Mouse (Mus musculus): ENCODE measurements around the gene Nup93. TPM values are rescaled to one million over a fixed set of nuclear protein-coding genes. Genes with fewer than 3 reads are reported as not detected.

Gene Nup93
- polyA plus RNA-seq, 1 experiment = 58.7 TPM

- no peaks in the 10 kb centered on the region for H3K36me3 ChIP-seq (ENCODE audit: control insufficient read depth, insufficient read depth)
- peaks cover 7% of the 10 kb centered on the region for H3K79me3 ChIP-seq (ENCODE audit: low read depth)
- H3K4me3 ChIP-seq (ENCODE audit: insufficient read depth, poor library complexity, severe bottlenecking) = no peak overlapping the region
- H3K79me2 ChIP-seq (ENCODE audit: control insufficient read depth, insufficient read depth) = peaks cover 44% of the 10 kb centered on the region
- no peaks in the 10 kb centered on the region for H3K27me3 ChIP-seq (ENCODE audit: control insufficient read depth, insufficient read depth, insufficient read length)
- H3ac ChIP-seq (ENCODE audit: control insufficient read depth, insufficient read length, low read depth) = no peak overlapping the region
- TF ChIP-seq MYOD1 (IDR thresholded peaks at IDR 0.05; ENCODE audit: control insufficient read depth, insufficient read length, low read depth) = no peak
- no peak for TF ChIP-seq USF1 (IDR thresholded peaks at IDR 0.05; ENCODE audit: low read depth)
- TF ChIP-seq MAX (IDR thresholded peaks at IDR 0.05) = no peak
- TF ChIP-seq MYOG (IDR thresholded peaks at IDR 0.05; ENCODE audit: control insufficient read depth, extremely low read depth, insufficient read length) = no peak
- no peak for TF ChIP-seq CTCF (IDR thresholded peaks at IDR 0.05; ENCODE audit: control insufficient read depth, insufficient read depth, insufficient read length)
- TF ChIP-seq CEBPB (IDR thresholded peaks at IDR 0.05; ENCODE audit: low read depth) = no peak
- no peak for TF ChIP-seq FOSL1 (IDR thresholded peaks at IDR 0.05; ENCODE audit: insufficient read depth, low read length, poor library complexity, severe bottlenecking)
These were observed 54.1 kb downstream of the Nup93 start for GRCm38 (mm10) chr8:94268359-94268890.

DNA sequence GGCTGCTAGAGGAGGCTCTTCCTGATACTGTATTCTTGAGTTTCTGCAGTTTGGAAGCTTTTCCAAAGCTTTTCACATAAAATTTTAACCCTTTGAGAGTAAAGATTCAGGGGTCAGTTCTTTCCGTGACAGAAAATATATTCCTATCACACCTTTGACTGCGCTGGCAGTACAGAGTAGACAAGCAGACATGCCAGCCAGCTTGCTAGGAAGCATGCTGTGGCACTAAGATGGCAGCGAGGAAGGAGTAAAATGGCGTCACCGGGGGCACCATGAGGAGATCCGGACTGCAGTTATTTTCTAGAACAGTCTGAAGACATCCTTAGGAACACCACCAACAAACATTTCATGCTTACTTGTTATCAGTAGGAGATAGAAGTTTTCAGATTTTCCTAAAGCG is 55.9 kb downstream of the Nup93 start:
- Histone ChIP-seq H3K36me3 (ENCODE audit: control insufficient read depth, insufficient read depth) (no peaks in the 10 kb centered on the region), H3K79me3 (ENCODE audit: low read depth) (peaks cover 9% of the 10 kb centered on the region), H3K79me2 (ENCODE audit: control insufficient read depth, insufficient read depth) (peaks cover 33% of the 10 kb centered on the region), H3K4me3 (ENCODE audit: insufficient read depth, poor library complexity, severe bottlenecking) (no peak overlapping the region), H3ac (ENCODE audit: control insufficient read depth, insufficient read length, low read depth) (no peak overlapping the region), H3K27me3 (ENCODE audit: control insufficient read depth, insufficient read depth, insufficient read length) (no peaks in the 10 kb centered on the region)
- no peak for TF ChIP-seq CEBPB (IDR thresholded peaks at IDR 0.05; ENCODE audit: low read depth)
- TF ChIP-seq USF1 (IDR thresholded peaks at IDR 0.05; ENCODE audit: low read depth) = no peak
- no peak for TF ChIP-seq CTCF (IDR thresholded peaks at IDR 0.05; ENCODE audit: control insufficient read depth, insufficient read depth, insufficient read length)
- no peak for TF ChIP-seq MYOG (IDR thresholded peaks at IDR 0.05; ENCODE audit: control insufficient read depth, extremely low read depth, insufficient read length)
- TF ChIP-seq MYOD1 (IDR thresholded peaks at IDR 0.05; ENCODE audit: control insufficient read depth, insufficient read length, low read depth) = no peak
- no peak for TF ChIP-seq FOSL1 (IDR thresholded peaks at IDR 0.05; ENCODE audit: insufficient read depth, low read length, poor library complexity, severe bottlenecking)
- TF ChIP-seq MAX (IDR thresholded peaks at IDR 0.05) = no peak

- H3K4me3 ChIP-seq (ENCODE audit: insufficient read depth, poor library complexity, severe bottlenecking) = no peak overlapping the region
- H3K27me3 ChIP-seq (ENCODE audit: control insufficient read depth, insufficient read depth, insufficient read length) = no peaks in the 10 kb centered on the region
- H3K36me3 ChIP-seq (ENCODE audit: control insufficient read depth, insufficient read depth) = no peaks in the 10 kb centered on the region
- peaks cover 32% of the 10 kb centered on the region for H3K79me2 ChIP-seq (ENCODE audit: control insufficient read depth, insufficient read depth)
- TF ChIP-seq CEBPB (IDR thresholded peaks at IDR 0.05; ENCODE audit: low read depth) = no peak
- TF ChIP-seq FOSL1 (IDR thresholded peaks at IDR 0.05; ENCODE audit: insufficient read depth, low read length, poor library complexity, severe bottlenecking) = no peak
- no peak for TF ChIP-seq MYOD1 (IDR thresholded peaks at IDR 0.05; ENCODE audit: control insufficient read depth, insufficient read length, low read depth)
- no peak for TF ChIP-seq MYOG (IDR thresholded peaks at IDR 0.05; ENCODE audit: control insufficient read depth, extremely low read depth, insufficient read length)
- no peak for TF ChIP-seq USF1 (IDR thresholded peaks at IDR 0.05; ENCODE audit: low read depth)
- TF ChIP-seq CTCF (IDR thresholded peaks at IDR 0.05; ENCODE audit: control insufficient read depth, insufficient read depth, insufficient read length) = no peak
- no peak for TF ChIP-seq MAX (IDR thresholded peaks at IDR 0.05)
- no peak overlapping the region for H3ac ChIP-seq (ENCODE audit: control insufficient read depth, insufficient read length, low read depth)
- peaks cover 9% of the 10 kb centered on the region for H3K79me3 ChIP-seq (ENCODE audit: low read depth)
These were observed 56.7 kb downstream of the Nup93 start for GRCm38 (mm10) chr8:94271102-94271501.

DNA sequence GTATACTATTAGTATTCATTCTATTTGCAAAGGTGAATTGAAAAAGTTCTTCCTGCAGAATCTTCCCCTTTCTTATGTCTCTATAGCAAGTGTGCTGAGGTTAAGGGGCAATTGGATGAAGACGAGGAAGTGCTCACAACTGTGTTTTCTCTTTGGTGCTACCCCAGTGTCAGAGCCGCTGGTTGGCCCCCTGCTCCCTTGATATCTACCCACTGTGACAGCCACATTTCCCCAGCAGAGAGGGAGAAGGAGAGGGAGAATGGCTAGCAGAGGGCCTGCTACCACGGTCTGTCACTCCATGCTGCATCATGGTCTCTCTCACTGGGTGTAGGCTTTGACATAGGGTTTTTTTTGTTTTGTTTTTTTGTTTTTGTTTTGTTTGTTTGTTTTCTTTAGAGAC is 58.2 kb downstream of the Nup93 start:
- no peaks in the 10 kb centered on the region for H3K36me3 ChIP-seq (ENCODE audit: control insufficient read depth, insufficient read depth)
- H3K4me3 ChIP-seq (ENCODE audit: insufficient read depth, poor library complexity, severe bottlenecking) = no peak overlapping the region
- peaks cover 42% of the 10 kb centered on the region for H3K79me2 ChIP-seq (ENCODE audit: control insufficient read depth, insufficient read depth)
- TF ChIP-seq FOSL1 (IDR thresholded peaks at IDR 0.05; ENCODE audit: insufficient read depth, low read length, poor library complexity, severe bottlenecking) (no peak), CEBPB (IDR thresholded peaks at IDR 0.05; ENCODE audit: low read depth) (no peak), USF1 (IDR thresholded peaks at IDR 0.05; ENCODE audit: low read depth) (no peak), CTCF (IDR thresholded peaks at IDR 0.05; ENCODE audit: control insufficient read depth, insufficient read depth, insufficient read length) (no peak), MYOD1 (IDR thresholded peaks at IDR 0.05; ENCODE audit: control insufficient read depth, insufficient read length, low read depth) (no peak), MAX (IDR thresholded peaks at IDR 0.05) (no peak), MYOG (IDR thresholded peaks at IDR 0.05; ENCODE audit: control insufficient read depth, extremely low read depth, insufficient read length) (no peak)
- no peaks in the 10 kb centered on the region for H3K27me3 ChIP-seq (ENCODE audit: control insufficient read depth, insufficient read depth, insufficient read length)
- H3K79me3 ChIP-seq (ENCODE audit: low read depth) = peaks cover 14% of the 10 kb centered on the region
- no peak overlapping the region for H3ac ChIP-seq (ENCODE audit: control insufficient read depth, insufficient read length, low read depth)

GRCm38 (mm10) chr8:94273289-94273850 is 59.0 kb downstream of the Nup93 start:
- Histone ChIP-seq H3K79me3 (ENCODE audit: low read depth) (peaks cover 17% of the 10 kb centered on the region), H3ac (ENCODE audit: control insufficient read depth, insufficient read length, low read depth) (no peak overlapping the region), H3K36me3 (ENCODE audit: control insufficient read depth, insufficient read depth) (no peaks in the 10 kb centered on the region), H3K79me2 (ENCODE audit: control insufficient read depth, insufficient read depth) (peaks cover 47% of the 10 kb centered on the region), H3K27me3 (ENCODE audit: control insufficient read depth, insufficient read depth, insufficient read length) (no peaks in the 10 kb centered on the region), H3K4me3 (ENCODE audit: insufficient read depth, poor library complexity, severe bottlenecking) (no peak overlapping the region)
- TF ChIP-seq MYOD1 (IDR thresholded peaks at IDR 0.05; ENCODE audit: control insufficient read depth, insufficient read length, low read depth) (no peak), MAX (IDR thresholded peaks at IDR 0.05) (no peak), CEBPB (IDR thresholded peaks at IDR 0.05; ENCODE audit: low read depth) (no peak), CTCF (IDR thresholded peaks at IDR 0.05; ENCODE audit: control insufficient read depth, insufficient read depth, insufficient read length) (no peak), USF1 (IDR thresholded peaks at IDR 0.05; ENCODE audit: low read depth) (no peak), FOSL1 (IDR thresholded peaks at IDR 0.05; ENCODE audit: insufficient read depth, low read length, poor library complexity, severe bottlenecking) (no peak), MYOG (IDR thresholded peaks at IDR 0.05; ENCODE audit: control insufficient read depth, extremely low read depth, insufficient read length) (no peak)
